Mouse (Mus musculus): ENCODE results near the gene Mpg.

GRCm38 (mm10) chr11:32230220-32230619 is 3.9 kb downstream of the Mpg start:
- TF ChIP-seq CTCF (IDR thresholded peaks at IDR 0.05; ENCODE audit: extremely low read depth, insufficient read length, insufficient replicate concordance, low read depth, low read length) = no peak
- TF ChIP-seq POLR2A (IDR thresholded peaks at IDR 0.05; ENCODE audit: low read depth, low read length) = no peak
